Mouse (Mus musculus): ENCODE data around the gene Fam185a. TPM values are rescaled to one million over a fixed set of nuclear protein-coding genes. Genes with fewer than 3 reads are reported as not detected.

Gene Fam185a
- 7.2 and 8.3 TPM in 2 replicates for polyA plus RNA-seq (2015; fragmentation: Nextera tagmentation; extraction: Ambion mirVana)

DNA sequence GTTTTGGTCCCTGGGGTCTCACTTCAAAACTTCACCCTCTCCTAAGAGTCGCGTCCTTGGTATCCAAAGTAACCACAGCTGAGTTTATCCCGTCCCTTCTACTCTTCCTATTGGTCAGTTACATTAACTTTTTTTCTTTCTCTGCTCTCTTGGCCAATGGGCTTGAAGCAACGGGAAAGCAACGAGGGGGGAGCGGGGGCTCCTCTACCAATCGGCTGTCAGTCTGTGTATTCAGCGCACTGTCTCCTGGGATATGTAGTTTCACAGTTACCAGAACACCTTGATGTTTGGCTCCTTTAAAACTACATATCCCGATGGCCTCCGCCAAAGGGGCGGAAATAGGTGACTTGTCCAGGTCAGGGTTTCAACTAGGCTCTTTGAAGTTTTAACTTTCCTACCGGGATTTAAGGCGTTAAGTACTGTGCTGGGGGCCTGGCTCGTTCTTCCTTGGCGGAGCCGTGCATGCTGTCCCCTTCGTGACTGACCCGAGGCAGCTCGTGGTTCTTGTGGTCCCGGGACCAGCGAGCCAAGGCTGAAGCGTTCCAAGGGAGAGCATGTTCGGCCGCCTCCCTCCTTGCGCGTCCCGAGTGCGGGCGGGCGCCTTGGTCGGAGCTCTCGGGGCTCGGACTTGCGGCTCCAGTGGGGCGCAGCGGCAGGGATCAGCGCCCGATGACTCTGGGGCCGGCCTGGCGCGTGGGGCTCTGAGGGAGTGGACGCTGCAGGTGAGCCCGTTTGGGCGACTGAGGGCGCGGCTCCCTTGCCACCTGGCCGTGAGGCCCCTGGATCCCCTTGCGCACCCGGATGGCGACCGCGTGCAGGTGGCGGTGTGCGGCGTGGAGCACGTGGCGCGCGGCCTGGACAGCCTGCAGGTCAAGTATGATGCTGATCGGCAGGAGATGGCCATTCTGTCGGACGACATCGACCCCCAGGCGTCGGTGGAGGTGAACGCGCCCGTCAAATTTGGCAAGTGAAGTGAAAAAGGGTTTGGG is at the start of gene Fam185a, which contains the start of gene Ccdc146:
Gene Fam185a, plus strand, starts transcription at position 345 of the 989 bp plus-strand sequence.
Gene Ccdc146, minus strand, starts transcription at position 64 of the 989 bp plus-strand sequence.
- Histone ChIP-seq H3K27me3 (no peaks in the 10 kb centered on the region), H3K9ac (replicated peaks) (peak within 1 kb of the TSS; percentile 72), H3K9me3 (no peaks in the 10 kb centered on the region), H3K27ac (replicated peaks) (no peak within 1 kb of the TSS; the same call in 1 of the 2 replicates), H3K4me3 (peak within 1 kb of the TSS; percentile 78), H3K4me2 (replicated peaks) (peak within 1 kb of the TSS; percentile 97), H3K36me3 (no peaks in the 10 kb centered on the region), H3K4me1 (peaks cover 12% of the 10 kb centered on the region)
- peak; percentile 100 for ATAC-seq (replicated peaks)
- under 1% methylated on average over 68 of the region's 68 CpGs for WGBS

DNA sequence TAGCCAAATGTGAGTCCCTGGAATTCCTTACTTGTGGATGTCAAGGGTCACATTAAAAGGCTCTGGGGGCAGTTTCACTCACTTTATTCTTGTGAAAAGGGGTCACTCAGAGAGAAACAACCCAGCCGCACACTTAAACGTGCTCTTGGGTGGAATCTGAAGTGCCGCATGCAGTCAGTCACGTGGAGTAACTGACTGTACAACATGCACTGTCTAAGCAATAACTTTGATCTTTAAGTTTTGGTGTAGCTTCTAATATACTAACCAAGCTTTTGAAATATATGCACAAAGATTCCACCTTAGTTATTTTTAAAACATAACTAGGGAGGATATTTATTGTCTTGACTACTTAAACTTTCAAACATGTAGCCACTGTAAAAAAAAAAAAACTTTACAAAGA is 47.8 kb upstream of the Fam185a start:
- no peak overlapping the region for H3K4me2 ChIP-seq (replicated peaks)
- no peaks in the 10 kb centered on the region for H3K27me3 ChIP-seq
- H3K36me3 ChIP-seq: no peaks in the 10 kb centered on the region
- WGBS: 78% methylated on average over 4 of the region's 4 CpGs
- ATAC-seq (replicated peaks): no peak
- H3K9me3 ChIP-seq: no peaks in the 10 kb centered on the region
- H3K4me3 ChIP-seq: no peak overlapping the region
- H3K9ac ChIP-seq (replicated peaks): no peak overlapping the region
- H3K27ac ChIP-seq (replicated peaks): no peak overlapping the region
- peaks cover 8% of the 10 kb centered on the region for H3K4me1 ChIP-seq

DNA sequence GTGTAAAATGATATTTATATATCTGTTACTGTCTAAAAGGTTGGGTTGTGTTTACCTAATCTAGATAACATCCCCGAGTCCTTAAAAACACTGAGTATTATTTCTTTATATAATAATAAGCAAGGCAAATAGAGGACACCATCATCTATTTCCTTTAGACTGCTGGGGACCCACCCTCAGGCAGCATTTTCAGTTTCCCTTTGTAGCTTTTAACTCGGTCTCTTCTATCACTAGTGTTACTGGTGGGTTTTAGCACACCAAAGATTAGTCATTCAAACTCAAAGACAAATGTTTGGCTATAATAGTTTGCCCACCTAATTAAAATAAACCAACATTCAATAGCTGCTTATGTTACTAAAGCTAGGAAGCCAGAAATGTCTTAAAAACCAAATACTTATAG is 46.4 kb upstream of the Fam185a start:
- no peaks in the 10 kb centered on the region for H3K36me3 ChIP-seq
- whole genome bisulfite sequencing: 66% methylated on average over 2 of the region's 2 CpGs
- H3K4me1 ChIP-seq: no peaks in the 10 kb centered on the region
- no peaks in the 10 kb centered on the region for H3K27me3 ChIP-seq
- no peaks in the 10 kb centered on the region for H3K9me3 ChIP-seq
- no peak overlapping the region for H3K4me2 ChIP-seq (replicated peaks)
- no peak overlapping the region for H3K9ac ChIP-seq (replicated peaks)
- H3K27ac ChIP-seq (replicated peaks): no peak overlapping the region
- no peak overlapping the region for H3K4me3 ChIP-seq
- ATAC-seq (replicated peaks): no peak

DNA sequence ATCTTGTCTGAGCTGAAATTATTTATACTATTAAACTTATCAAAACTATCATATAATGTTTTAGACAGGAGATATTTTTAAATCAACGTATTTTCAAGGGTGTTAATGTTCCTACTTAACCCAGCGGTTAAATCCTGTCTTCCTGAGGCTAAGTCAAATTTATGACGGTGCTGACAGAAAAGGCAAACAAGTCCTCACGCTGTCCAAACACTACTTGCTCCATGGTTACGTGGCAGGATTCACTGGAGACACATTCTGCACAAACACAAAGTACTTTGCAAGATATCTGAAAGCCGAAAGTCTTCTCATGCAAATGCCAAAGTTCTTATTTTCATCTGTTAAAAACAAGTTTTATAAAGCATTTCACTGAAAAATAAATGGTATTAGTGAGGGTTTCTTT is 42.8 kb upstream of the Fam185a start:
- no peaks in the 10 kb centered on the region for H3K4me1 ChIP-seq
- no peaks in the 10 kb centered on the region for H3K27me3 ChIP-seq
- 81% methylated on average over 6 of the region's 6 CpGs for WGBS
- no peaks in the 10 kb centered on the region for H3K36me3 ChIP-seq
- H3K4me3 ChIP-seq: no peak overlapping the region
- no peaks in the 10 kb centered on the region for H3K9me3 ChIP-seq
- H3K27ac ChIP-seq (replicated peaks): no peak overlapping the region
- no peak for ATAC-seq (replicated peaks)
- no peak overlapping the region for H3K9ac ChIP-seq (replicated peaks)
- no peak overlapping the region for H3K4me2 ChIP-seq (replicated peaks)

DNA sequence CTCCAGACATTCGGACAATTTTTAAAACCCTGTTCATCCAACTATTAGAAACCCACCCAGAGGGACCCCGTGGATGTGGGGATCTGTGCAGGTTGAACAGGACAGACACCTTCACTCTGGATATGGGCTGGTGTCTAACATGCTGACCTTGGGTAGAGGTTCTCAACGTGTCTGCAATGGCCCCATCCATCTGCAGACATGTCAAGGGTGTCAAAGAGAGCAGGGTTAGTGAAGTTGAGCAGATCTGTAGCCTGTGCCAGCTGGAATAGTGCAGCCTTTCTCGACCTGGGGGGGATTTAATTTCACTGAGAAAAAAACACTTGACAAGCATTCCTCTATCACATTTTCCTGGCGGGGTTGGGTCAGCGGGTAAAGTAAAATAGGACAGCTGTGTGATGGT is 42.1 kb upstream of the Fam185a start:
- Histone ChIP-seq H3K9me3 (no peaks in the 10 kb centered on the region), H3K4me3 (no peak overlapping the region), H3K36me3 (no peaks in the 10 kb centered on the region), H3K27ac (replicated peaks) (no peak overlapping the region), H3K27me3 (no peaks in the 10 kb centered on the region), H3K9ac (replicated peaks) (no peak overlapping the region), H3K4me2 (replicated peaks) (no peak overlapping the region), H3K4me1 (no peaks in the 10 kb centered on the region)
- no peak for ATAC-seq (replicated peaks)
- WGBS: 76% methylated on average over 6 of the region's 6 CpGs

DNA sequence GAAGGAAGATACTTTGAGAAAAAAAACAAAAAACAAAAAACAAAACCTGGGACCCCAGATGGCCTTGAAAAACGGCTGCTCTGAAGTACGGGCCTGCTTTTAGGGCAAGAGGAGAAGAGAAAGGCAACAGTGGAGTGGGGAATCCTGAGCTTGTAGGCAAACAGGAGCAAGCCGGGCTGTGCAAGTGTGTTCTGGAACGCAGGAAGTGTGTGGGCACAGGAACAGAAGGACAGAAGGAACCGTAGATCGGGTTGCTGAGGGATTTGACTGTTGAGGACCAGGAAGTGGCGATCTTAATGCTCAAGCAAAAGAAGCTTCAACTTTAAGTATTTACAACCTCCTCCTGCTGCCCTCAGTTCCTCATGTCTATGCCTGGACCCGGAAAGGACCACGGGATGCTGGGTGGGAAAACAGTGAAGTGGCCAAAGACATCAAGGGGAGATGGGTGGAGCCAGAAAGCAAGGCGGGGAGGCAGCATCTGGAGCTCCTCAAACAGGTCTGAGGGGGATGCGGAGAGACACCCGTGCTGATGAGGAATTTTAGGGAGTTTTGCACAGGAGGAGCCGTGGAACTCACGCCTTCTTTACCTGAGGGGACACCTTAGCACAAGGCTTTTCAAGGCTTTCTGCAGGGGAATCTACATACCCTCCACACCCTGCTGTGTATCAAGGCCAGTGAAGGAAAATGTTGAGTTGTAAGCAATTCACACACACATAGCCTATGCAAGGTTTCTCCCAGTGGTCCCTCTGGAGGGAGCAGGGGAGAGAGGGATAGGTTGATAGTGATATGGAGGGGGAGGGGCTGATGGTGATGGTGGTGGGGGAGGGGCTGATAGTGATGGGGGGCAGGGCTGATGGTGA is 41.1 kb upstream of the Fam185a start:
- no peaks in the 10 kb centered on the region for H3K9me3 ChIP-seq
- no peaks in the 10 kb centered on the region for H3K27me3 ChIP-seq
- no peak overlapping the region for H3K27ac ChIP-seq (replicated peaks)
- no peak overlapping the region for H3K9ac ChIP-seq (replicated peaks)
- no peak overlapping the region for H3K4me3 ChIP-seq
- H3K4me1 ChIP-seq: no peaks in the 10 kb centered on the region
- no peaks in the 10 kb centered on the region for H3K36me3 ChIP-seq
- WGBS: 58% methylated on average over 14 of the region's 14 CpGs
- no peak for ATAC-seq (replicated peaks)
- no peak overlapping the region for H3K4me2 ChIP-seq (replicated peaks)

DNA sequence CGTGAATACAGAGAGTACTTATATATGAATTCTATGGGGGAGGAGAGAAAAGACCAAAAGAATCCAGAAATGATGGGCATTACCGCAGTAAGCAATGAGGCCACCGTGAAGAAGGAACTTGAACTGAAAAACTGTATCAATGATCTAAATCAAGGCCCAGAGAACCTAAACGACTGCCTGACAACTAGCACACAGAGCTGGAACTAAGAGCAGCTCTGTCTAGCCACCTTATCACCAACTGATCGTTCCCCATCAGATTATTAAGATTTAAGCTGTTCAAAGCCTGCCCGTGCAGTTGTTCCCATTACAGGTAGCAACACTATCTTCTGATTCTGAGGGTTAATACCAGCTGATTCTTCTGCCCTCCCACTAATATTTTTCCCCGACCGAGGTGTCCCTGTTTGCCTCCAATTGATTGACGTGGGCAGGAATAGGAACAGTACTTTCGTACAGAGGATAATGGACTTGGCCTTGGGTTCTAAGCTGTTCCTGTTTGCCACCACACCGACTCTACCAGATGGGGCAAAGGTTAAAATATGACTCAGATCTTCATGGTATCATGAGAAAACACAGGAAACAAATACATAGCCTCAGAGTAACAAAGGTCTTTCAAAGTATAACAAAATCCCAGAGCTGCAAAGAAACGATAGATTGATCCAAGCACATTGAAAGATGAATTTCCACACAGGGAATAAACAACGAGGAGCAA is 40.4 kb upstream of the Fam185a start:
- WGBS: 80% methylated on average over 13 of the region's 13 CpGs
- Histone ChIP-seq H3K4me1 (no peaks in the 10 kb centered on the region), H3K4me2 (replicated peaks) (no peak overlapping the region), H3K27ac (replicated peaks) (no peak overlapping the region), H3K9ac (replicated peaks) (no peak overlapping the region), H3K36me3 (no peaks in the 10 kb centered on the region), H3K27me3 (no peaks in the 10 kb centered on the region), H3K9me3 (no peaks in the 10 kb centered on the region), H3K4me3 (no peak overlapping the region)
- no peak for ATAC-seq (replicated peaks)

DNA sequence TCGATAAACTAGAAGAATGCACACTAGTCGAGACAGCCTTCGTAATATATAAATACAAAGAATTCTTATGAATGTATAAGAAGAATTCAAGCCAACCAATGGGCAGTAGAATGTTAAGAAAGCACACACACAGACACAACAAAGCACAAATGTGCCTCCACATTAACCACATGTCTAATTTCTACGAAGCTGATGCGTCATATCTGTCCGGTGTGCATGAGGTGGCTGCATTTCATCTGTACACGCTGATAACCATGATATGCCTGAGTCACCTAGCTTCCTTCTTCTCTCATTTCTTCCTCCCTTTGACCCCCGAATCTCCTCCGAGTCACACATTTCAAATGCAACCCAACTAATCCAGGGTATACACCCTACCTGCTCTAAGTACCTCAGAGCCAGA is 39.8 kb upstream of the Fam185a start:
- Histone ChIP-seq H3K4me3 (no peak overlapping the region), H3K27ac (replicated peaks) (no peak overlapping the region), H3K9ac (replicated peaks) (no peak overlapping the region), H3K4me1 (no peaks in the 10 kb centered on the region), H3K27me3 (no peaks in the 10 kb centered on the region), H3K36me3 (no peaks in the 10 kb centered on the region), H3K4me2 (replicated peaks) (no peak overlapping the region), H3K9me3 (no peaks in the 10 kb centered on the region)
- ATAC-seq (replicated peaks): no peak
- WGBS: 93% methylated on average over 9 of the region's 9 CpGs

DNA sequence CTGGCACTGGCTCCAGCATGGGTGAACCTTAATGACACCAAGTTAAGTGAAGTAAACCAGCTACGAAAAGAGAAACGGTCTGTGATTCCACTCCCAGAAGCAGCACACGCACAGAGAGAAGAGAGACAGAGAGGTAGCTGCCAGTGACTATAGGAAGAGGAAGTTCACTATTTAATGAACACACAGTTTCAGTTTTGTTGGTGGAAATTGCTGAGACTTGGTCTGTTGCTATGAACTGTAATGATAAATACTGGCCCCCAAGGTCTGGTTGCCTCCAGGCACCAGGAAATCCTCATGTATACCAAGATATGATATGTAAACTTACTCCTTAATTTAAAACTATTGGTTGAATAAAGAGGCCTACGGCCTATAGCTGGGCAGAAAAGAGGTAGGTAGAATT is 38.3 kb upstream of the Fam185a start:
- WGBS: 96% methylated on average over 4 of the region's 4 CpGs
- Histone ChIP-seq H3K36me3 (no peaks in the 10 kb centered on the region), H3K4me3 (no peak overlapping the region), H3K27ac (replicated peaks) (no peak overlapping the region), H3K27me3 (no peaks in the 10 kb centered on the region), H3K4me2 (replicated peaks) (no peak overlapping the region), H3K4me1 (no peaks in the 10 kb centered on the region), H3K9ac (replicated peaks) (no peak overlapping the region), H3K9me3 (no peaks in the 10 kb centered on the region)
- ATAC-seq (replicated peaks): no peak

DNA sequence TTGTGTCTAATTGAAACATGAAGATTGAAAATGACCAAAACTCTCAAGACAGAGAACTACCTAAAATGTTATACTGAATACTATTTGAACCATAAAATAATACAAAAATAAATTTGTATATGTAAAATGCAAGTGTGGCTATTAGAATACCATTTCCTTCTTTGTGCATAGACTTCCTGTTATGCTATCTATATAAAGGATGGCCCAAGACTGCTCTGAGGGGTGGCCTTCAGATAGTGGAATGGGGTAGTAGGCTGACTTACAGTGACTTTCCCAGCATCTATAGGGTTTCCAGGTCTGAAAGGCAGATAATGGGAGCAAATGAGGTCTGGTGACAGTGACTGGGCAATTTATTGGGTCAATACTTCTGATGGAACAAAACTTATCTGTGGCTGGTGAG is 37.4 kb upstream of the Fam185a start:
- Histone ChIP-seq H3K4me1 (no peaks in the 10 kb centered on the region), H3K36me3 (no peaks in the 10 kb centered on the region), H3K9ac (replicated peaks) (no peak overlapping the region), H3K9me3 (no peaks in the 10 kb centered on the region), H3K4me2 (replicated peaks) (no peak overlapping the region), H3K27me3 (no peaks in the 10 kb centered on the region), H3K27ac (replicated peaks) (no peak overlapping the region), H3K4me3 (no peak overlapping the region)
- ATAC-seq (replicated peaks): no peak

DNA sequence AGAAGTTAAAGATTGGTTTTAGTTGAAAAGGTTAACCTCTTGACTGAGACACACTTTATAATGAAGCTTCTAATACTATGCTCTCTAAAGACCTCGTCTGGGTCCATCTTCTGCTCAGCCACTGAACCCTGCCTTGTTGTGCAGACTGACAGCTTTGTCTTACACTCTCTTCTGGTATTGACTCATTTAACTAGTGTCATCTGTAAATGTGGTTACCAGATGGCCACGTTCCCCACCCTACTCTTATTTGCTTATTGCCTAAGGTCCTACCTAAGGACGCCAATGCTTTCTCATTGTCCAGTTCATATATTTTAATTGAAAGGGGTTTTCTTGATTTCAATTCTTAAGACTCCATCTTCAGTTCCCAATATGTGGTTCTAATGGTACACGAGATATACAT is 35.9 kb upstream of the Fam185a start:
- H3K9me3 ChIP-seq: no peaks in the 10 kb centered on the region
- no peak overlapping the region for H3K9ac ChIP-seq (replicated peaks)
- H3K27me3 ChIP-seq: no peaks in the 10 kb centered on the region
- H3K36me3 ChIP-seq: no peaks in the 10 kb centered on the region
- no peak overlapping the region for H3K27ac ChIP-seq (replicated peaks)
- H3K4me3 ChIP-seq: no peak overlapping the region
- 88% methylated on average over 4 of the region's 4 CpGs for WGBS
- H3K4me2 ChIP-seq (replicated peaks): no peak overlapping the region
- H3K4me1 ChIP-seq: no peaks in the 10 kb centered on the region
- ATAC-seq (replicated peaks): no peak
